Mouse (Mus musculus) embryonic fibroblast, embryonic 13.5 days (primary cell): ENCODE measurements around the gene Nlrp2.

Source experiments
- CTCF ChIP-seq: IDR thresholded peaks from 2 replicates; pipeline ENCODE4 v1.5.1; 2011; ENCODE audit warnings: mild to moderate bottlenecking, control low read depth, low read length, moderate library complexity, borderline replicate concordance; ENCODE audit not compliant: insufficient read depth
- POLR2A ChIP-seq: IDR thresholded peaks from 2 replicates; pipeline ENCODE4 v1.6.1; 2011; ENCODE audit warnings: low read depth, mild to moderate bottlenecking, control low read depth, low read length, moderate library complexity

GRCm38 (mm10) chr7:5350935-5351334 is at the start of gene Nlrp2:
- no peak for TF ChIP-seq POLR2A
- no peak for TF ChIP-seq CTCF
